In genomic region chr4:105316478-105317206, GRCm38 (mm10) we compare ENCODE assay signal across 9 mouse cellular contexts.
DNase-seq lines count a peak whose midpoint lies in the region; ATAC-seq and TF ChIP-seq lines count a peak whose summit lies in the region.
"Had no signal": no experiment of that assay in that cellular context is flagged by ENCODE, and none has a peak within 500 bp of the region (broad histone marks: within the 10 kb centered on the region; RNA-seq: fewer than 3 reads in every experiment).

No protein-coding gene starts in this region.

- H3K9me3 ChIP-seq in intestine, postnatal 0 days (ENCODE audit: control insufficient read depth) = no peaks in the 10 kb centered on the region
- H3K9me3 ChIP-seq in intestine, embryonic 15.5 days = no peaks in the 10 kb centered on the region
- H3K9me3 ChIP-seq: midbrain, embryonic 12.5 days had no signal

- no peak for ATAC-seq in intestine, postnatal 0 days
- ATAC-seq in intestine, embryonic 15.5 days = no peak
- peak; percentile 70 for ATAC-seq in monocyte, adult 5-6 weeks (replicated peaks; ENCODE audit: insufficient number of reproducible peaks, low FRiP score, low TSS enrichment, poor library complexity, severe bottlenecking)
- ATAC-seq in cerebellum, adult (ENCODE audit: insufficient number of reproducible peaks, low FRiP score, low TSS enrichment) = no peak

- WGBS in intestine, postnatal 0 days = 49% methylated on average over 12 of the region's 12 CpGs
- 60% methylated on average over 12 of the region's 12 CpGs for WGBS in intestine, embryonic 15.5 days

- H3K27me3 ChIP-seq in intestine, postnatal 0 days (replicated peaks; ENCODE audit: control insufficient read depth, insufficient read depth, low read length) = no peaks in the 10 kb centered on the region
- H3K27me3 ChIP-seq in intestine, embryonic 15.5 days (replicated peaks) = no peaks in the 10 kb centered on the region
- H3K27me3 ChIP-seq: midbrain, embryonic 12.5 days had no signal

- H3K4me3 ChIP-seq in intestine, postnatal 0 days (ENCODE audit: low read depth, low read length) = no peak overlapping the region
- H3K4me3 ChIP-seq in intestine, embryonic 15.5 days (replicated peaks) = no peak overlapping the region
- H3K4me3 ChIP-seq: midbrain, embryonic 12.5 days had no signal

- DNase-seq in R1 (ENCODE audit: low read depth, low spot score) = peak; percentile 64
- peak; percentile 46 to 58 for DNase-seq in heart, postnatal 36 days
- no peak for DNase-seq in ovary, postnatal 36 days (ENCODE audit: low spot score)
- no peak for DNase-seq in left cerebral cortex, adult 8-10 months (ENCODE audit: low spot score in 2 of 2)

- H3K4me1 ChIP-seq in intestine, postnatal 0 days (replicated peaks; ENCODE audit: control insufficient read depth, insufficient read depth, low read length) = no peaks in the 10 kb centered on the region
- H3K4me1 ChIP-seq in intestine, embryonic 15.5 days (replicated peaks) = no peaks in the 10 kb centered on the region
- H3K4me1 ChIP-seq: midbrain, embryonic 12.5 days had no signal

- no peak overlapping the region for H3K9ac ChIP-seq in intestine, postnatal 0 days (ENCODE audit: low read depth, low read length)
- H3K9ac ChIP-seq in intestine, embryonic 15.5 days = no peak overlapping the region
- H3K9ac ChIP-seq: midbrain, embryonic 12.5 days had no signal

- TF ChIP-seq CTCF in intestine, postnatal 0 days (IDR thresholded peaks at IDR 0.05; ENCODE audit: low read depth) = peak; percentile 77

- intact Hi-C loops in heart, postnatal 36 days (cut with DNase I) = loop anchor here (1.0 to 5.0 kb wide), 3 partner anchors 157 to 341 kb away; no protein-coding TSS in a partner anchor

- H3K36me3 ChIP-seq in intestine, postnatal 0 days (ENCODE audit: control insufficient read depth, insufficient read depth) = no peaks in the 10 kb centered on the region
- no peaks in the 10 kb centered on the region for H3K36me3 ChIP-seq in intestine, embryonic 15.5 days
- H3K36me3 ChIP-seq: midbrain, embryonic 12.5 days had no signal

- no peak overlapping the region for H3K4me2 ChIP-seq in intestine, postnatal 0 days (replicated peaks; ENCODE audit: low read depth)
- no peak overlapping the region for H3K4me2 ChIP-seq in intestine, embryonic 15.5 days (replicated peaks)
- H3K4me2 ChIP-seq: midbrain, embryonic 12.5 days had no signal

- no peak overlapping the region for H3K27ac ChIP-seq in intestine, postnatal 0 days (ENCODE audit: low read depth, low read length)
- H3K27ac ChIP-seq in intestine, embryonic 15.5 days = no peak overlapping the region
- H3K27ac ChIP-seq: midbrain, embryonic 12.5 days had no signal

Comparison
In these comparisons a context has a peak if more than half of its experiments do, and no peak if none do; other contexts are left out.
1. DNase-seq: peak in R1 (single experiment) and heart, postnatal 36 days (2 of 2); none in ovary, postnatal 36 days (single experiment) and left cerebral cortex, adult 8-10 months (0 of 2).